Comparison of ENCODE assay signal across 11 mouse cellular contexts in the genomic region with DNA sequence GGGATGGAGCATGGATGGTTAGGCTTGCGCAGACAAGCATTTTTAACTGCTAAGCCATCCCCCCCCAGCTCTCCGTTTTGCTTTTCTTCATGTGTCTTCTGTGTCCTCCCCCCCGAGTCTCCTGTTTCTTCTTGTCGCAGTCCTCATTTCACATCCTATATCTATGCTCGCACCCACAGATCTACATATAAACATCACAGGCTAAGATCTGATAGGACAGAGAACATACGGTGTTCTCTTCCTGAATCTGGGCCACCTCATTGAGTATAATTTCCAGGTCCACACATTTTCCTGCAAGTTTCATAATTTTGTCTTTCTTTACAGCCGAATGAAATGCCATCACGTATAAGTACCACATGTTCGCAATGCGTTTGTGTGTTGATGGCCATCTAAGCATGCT.
A peak's percentile ranks its signal among the peaks of the same experiment; 100 is the strongest.
DNase-seq lines count a peak whose midpoint lies in the region; ATAC-seq lines count a peak whose summit lies in the region.
"Had no signal": no experiment of that assay in that cellular context is flagged by ENCODE, and none has a peak within 500 bp of the region (broad histone marks: within the 10 kb centered on the region; RNA-seq: fewer than 3 reads in every experiment).

No protein-coding gene starts in this region.

- 58% methylated on average over 10 of the region's 10 CpGs for WGBS in kidney, embryonic 16.5 days
- 91% methylated on average over 10 of the region's 10 CpGs for WGBS in hindbrain, embryonic 11.5 days
- 62% methylated on average over 10 of the region's 10 CpGs for WGBS in liver, embryonic 13.5 days (ENCODE audit: insufficient replicate concordance)

- H3K9ac ChIP-seq in kidney, embryonic 16.5 days (replicated peaks; ENCODE audit: low read length), result peak overlapping the region; percentile 5; the same call in 1 of the 2 replicates
- H3K9ac ChIP-seq in hindbrain, embryonic 11.5 days (ENCODE audit: low read depth, low read length), result no peak overlapping the region
- no peak overlapping the region for H3K9ac ChIP-seq in liver, embryonic 13.5 days

- H3K4me2 ChIP-seq in kidney, embryonic 16.5 days (replicated peaks; ENCODE audit: low read depth, low read length), result no peak overlapping the region
- H3K4me2 ChIP-seq in hindbrain, embryonic 11.5 days (replicated peaks; ENCODE audit: low read depth, low read length), result no peak overlapping the region
- H3K4me2 ChIP-seq in liver, embryonic 13.5 days, result no peak overlapping the region

- H3K4me1 ChIP-seq in kidney, embryonic 16.5 days (ENCODE audit: insufficient read depth, low read length), result peaks cover 66% of the 10 kb centered on the region
- peaks cover 9% of the 10 kb centered on the region; the same call in 1 of the 2 replicates for H3K4me1 ChIP-seq in hindbrain, embryonic 11.5 days (replicated peaks; ENCODE audit: control insufficient read depth, insufficient read depth, low read length)
- H3K4me1 ChIP-seq in liver, embryonic 13.5 days (replicated peaks), result peaks cover 43% of the 10 kb centered on the region

- peak; percentile 81 for ATAC-seq in frontal cortex, adult (ENCODE audit: low TSS enrichment)
- no peak for ATAC-seq in kidney, embryonic 16.5 days (ENCODE audit: low FRiP score, low TSS enrichment)
- no peak for ATAC-seq in hindbrain, embryonic 11.5 days (ENCODE audit: low FRiP score)
- no peak for ATAC-seq in liver, embryonic 13.5 days (ENCODE audit: low read depth)
- ATAC-seq: forebrain, embryonic 16.5 days; inflammation-experienced regulatory T-cells, adult 6 months had no signal

- H3K36me3 ChIP-seq in kidney, embryonic 16.5 days (ENCODE audit: insufficient read depth, low read length), result no peaks in the 10 kb centered on the region
- H3K36me3 ChIP-seq in hindbrain, embryonic 11.5 days (ENCODE audit: control insufficient read depth, insufficient read depth, low read length), result no peaks in the 10 kb centered on the region
- no peaks in the 10 kb centered on the region for H3K36me3 ChIP-seq in liver, embryonic 13.5 days

- no peak for DNase-seq in frontal cortex, postnatal 10 days (ENCODE audit: low spot score in 2 of 2)
- no peak for DNase-seq in kidney, postnatal 10 days
- no peak for DNase-seq in hindbrain, embryonic 11.5 days (ENCODE audit: low spot score)
- DNase-seq in liver, embryonic 13.5 days, result no peak
- DNase-seq in cerebellum, adult 8-10 months, result no peak
- DNase-seq in embryo, embryonic 10.5 days (ENCODE audit: low spot score), result no peak
- DNase-seq: cerebellum, adult 9-11 months had no signal

- H3K9me3 ChIP-seq in kidney, embryonic 16.5 days (ENCODE audit: low read length), result no peaks in the 10 kb centered on the region
- H3K9me3 ChIP-seq in hindbrain, embryonic 11.5 days (ENCODE audit: control insufficient read depth, low read length), result no peaks in the 10 kb centered on the region
- H3K9me3 ChIP-seq in liver, embryonic 13.5 days (replicated peaks), result no peaks in the 10 kb centered on the region

- H3K27me3 ChIP-seq in kidney, embryonic 16.5 days (ENCODE audit: insufficient read depth, low read length), result no peaks in the 10 kb centered on the region
- no peaks in the 10 kb centered on the region for H3K27me3 ChIP-seq in hindbrain, embryonic 11.5 days (ENCODE audit: control insufficient read depth, insufficient read depth, low read length)
- no peaks in the 10 kb centered on the region for H3K27me3 ChIP-seq in liver, embryonic 13.5 days

- H3K4me3 ChIP-seq in kidney, embryonic 16.5 days (ENCODE audit: low read length), result no peak overlapping the region
- no peak overlapping the region for H3K4me3 ChIP-seq in hindbrain, embryonic 11.5 days (ENCODE audit: low read depth, low read length)
- H3K4me3 ChIP-seq in liver, embryonic 13.5 days (replicated peaks), result no peak overlapping the region

- peak overlapping the region; percentile 95 for H3K27ac ChIP-seq in kidney, embryonic 16.5 days (ENCODE audit: low read length)
- peak overlapping the region; percentile 30; the same call in 1 of the 2 replicates for H3K27ac ChIP-seq in hindbrain, embryonic 11.5 days (ENCODE audit: low read depth, low read length)
- H3K27ac ChIP-seq in liver, embryonic 13.5 days, result peak overlapping the region; percentile 82

Comparison
In these comparisons a context has a peak if more than half of its experiments do, and no peak if none do; other contexts are left out.
1. H3K27ac ChIP-seq: peak in every context shown above with its lines; median percentile 95 in kidney, embryonic 16.5 days; 82 in liver, embryonic 13.5 days; 30 in hindbrain, embryonic 11.5 days.